Mouse (Mus musculus) telencephalon, adult 2 months (tissue): ENCODE data around the gene Ncor2.

ENCODE experiments used
- DNase-seq: peaks from one replicate; pipeline ENCODE4 v3.0.0-alpha.2; 2011; ENCODE audit warnings: low read depth, low spot score

Ncor2 gene

GRCm38 (mm10) chr5:125066479-125067471, 112.2 kb downstream of the Ncor2 start:
- DNase-seq, result no peak

GRCm38 (mm10) chr5:125063015-125063414, 116.0 kb downstream of the Ncor2 start:
- peak; percentile 68 for DNase-seq

GRCm38 (mm10) chr5:125058267-125058668, 120.8 kb downstream of the Ncor2 start:
- DNase-seq, result peak; percentile 77

- no peak for DNase-seq
Observed at GRCm38 (mm10) chr5:125057555-125058266, 121.3 kb downstream of the Ncor2 start.

GRCm38 (mm10) chr5:125056696-125057554, 122.1 kb downstream of the Ncor2 start:
- DNase-seq, result no peak

- no peak for DNase-seq
Observed at GRCm38 (mm10) chr5:125056331-125056695, 122.7 kb downstream of the Ncor2 start.

- no peak for DNase-seq
Observed at GRCm38 (mm10) chr5:125055901-125056300, 123.1 kb downstream of the Ncor2 start.

GRCm38 (mm10) chr5:125053661-125054060, 125.4 kb downstream of the Ncor2 start:
- no peak for DNase-seq

- DNase-seq, result peak; percentile 36
Observed at GRCm38 (mm10) chr5:125052603-125053488, 126.2 kb downstream of the Ncor2 start.

GRCm38 (mm10) chr5:125052237-125052602, 126.8 kb downstream of the Ncor2 start:
- DNase-seq, result no peak

- no peak for DNase-seq
Observed at GRCm38 (mm10) chr5:125049481-125049880, 129.5 kb downstream of the Ncor2 start.

GRCm38 (mm10) chr5:125046436-125046835, 132.6 kb downstream of the Ncor2 start:
- DNase-seq, result no peak

- no peak for DNase-seq
Observed at GRCm38 (mm10) chr5:125045202-125045601, 133.8 kb downstream of the Ncor2 start.

- DNase-seq, result no peak
Observed at GRCm38 (mm10) chr5:125043448-125043847, 135.6 kb downstream of the Ncor2 start.

GRCm38 (mm10) chr5:125041578-125041977, 137.4 kb downstream of the Ncor2 start:
- DNase-seq, result no peak

GRCm38 (mm10) chr5:125040128-125040584, 138.9 kb downstream of the Ncor2 start:
- no peak for DNase-seq

GRCm38 (mm10) chr5:125039377-125040027, 139.5 kb downstream of the Ncor2 start:
- no peak for DNase-seq

GRCm38 (mm10) chr5:125036483-125036882, 142.5 kb downstream of the Ncor2 start:
- no peak for DNase-seq

- DNase-seq, result no peak
Observed at GRCm38 (mm10) chr5:125028911-125029310, 150.1 kb downstream of the Ncor2 start.

- DNase-seq, result no peak
Observed at GRCm38 (mm10) chr5:125028371-125028770, 150.6 kb downstream of the Ncor2 start.
